Mouse (Mus musculus) neural tube, embryonic 15.5 days (tissue): ENCODE data around the gene Pdcd1lg2. TPM values are rescaled to one million over a fixed set of nuclear protein-coding genes. Genes with fewer than 3 reads are reported as not detected.
"Not testable (repeated sequence)": the region's sequence is repeated elsewhere in the genome, so short reads cannot be mapped to it uniquely, and the experiment has no call there.

Experiments used
- ATAC-seq: fragments of 200-750 bp; cut with Nextera tagmentation; 2 replicates; pipeline ENCODE4 v1.8.0; 2017; ENCODE audit warnings: mild to moderate bottlenecking, moderate TSS enrichment, moderate library complexity; ENCODE audit not compliant: low FRiP score
- H3K27ac ChIP-seq: fragments of 300-500 bp; sonication (generic); replicated peaks from 2 replicates; pipeline ENCODE4 v1.5.1; 2015; ENCODE audit warnings: mild to moderate bottlenecking, inconsistent platforms
- H3K27me3 ChIP-seq: fragments of 300-500 bp; sonication (generic); replicated peaks from 2 replicates; pipeline ENCODE4 v1.6.1; 2015; ENCODE audit warnings: inconsistent platforms
- H3K36me3 ChIP-seq: fragments of 300-500 bp; sonication (generic); 2 replicates; pipeline ENCODE4 v1.6.1; 2015; ENCODE audit warnings: inconsistent platforms
- H3K4me1 ChIP-seq: fragments of 300-500 bp; sonication (generic); 2 replicates; pipeline ENCODE4 v1.6.1; 2015; ENCODE audit warnings: inconsistent platforms
- H3K4me2 ChIP-seq: fragments of 300-500 bp; sonication (generic); 2 replicates; pipeline ENCODE4 v1.6.1; 2015; ENCODE audit warnings: inconsistent platforms, mild to moderate bottlenecking, moderate library complexity
- H3K4me3 ChIP-seq: fragments of 300-500 bp; sonication (generic); replicated peaks from 2 replicates; pipeline ENCODE4 v1.5.1; 2015; ENCODE audit warnings: mild to moderate bottlenecking, inconsistent platforms
- H3K9ac ChIP-seq: fragments of 300-500 bp; sonication (generic); replicated peaks from 2 replicates; pipeline ENCODE4 v1.6.1; 2015; ENCODE audit warnings: mild to moderate bottlenecking, inconsistent platforms
- H3K9me3 ChIP-seq: fragments of 300-500 bp; sonication (generic); replicated peaks from 2 replicates; pipeline ENCODE4 v1.6.1; 2016; ENCODE audit warnings: inconsistent platforms
- WGBS: fragments of 180-500 bp; shearing (Covaris S2); methylation state at CpG from one replicate; pipeline ENCODE4 v1.1.7; 2015; ENCODE audit warnings: mixed read lengths; 5-methylcytosine and 5-hydroxymethylcytosine counted together
- polyA plus RNA-seq: library from polyadenylated mRNA; unstranded; fragments of >200 nt; fragmentation: Nextera tagmentation; extraction: Ambion mirVana; gene quantifications from 2 replicates; pipeline ENCODE4 v1.2.1, GENCODE M21; 2015

Pdcd1lg2 gene
- polyA plus RNA-seq, 1 experiment from 2014 or later = 0.09 TPM

GRCm38 (mm10) chr19:29406042-29407017 lies 4.4 kb upstream of the Pdcd1lg2 start:
- WGBS = 89% methylated on average over 18 of the region's 18 CpGs
- ATAC-seq = no peak
- Histone ChIP-seq H3K9ac (no peak overlapping the region), H3K4me3 (no peak overlapping the region), H3K9me3 (no peaks in the 10 kb centered on the region), H3K36me3 (no peaks in the 10 kb centered on the region), H3K27me3 (no peaks in the 10 kb centered on the region), H3K27ac (no peak overlapping the region), H3K4me1 (peaks cover 6% of the 10 kb centered on the region; the same call in 1 of the 2 replicates), H3K4me2 (no peak overlapping the region)

DNA sequence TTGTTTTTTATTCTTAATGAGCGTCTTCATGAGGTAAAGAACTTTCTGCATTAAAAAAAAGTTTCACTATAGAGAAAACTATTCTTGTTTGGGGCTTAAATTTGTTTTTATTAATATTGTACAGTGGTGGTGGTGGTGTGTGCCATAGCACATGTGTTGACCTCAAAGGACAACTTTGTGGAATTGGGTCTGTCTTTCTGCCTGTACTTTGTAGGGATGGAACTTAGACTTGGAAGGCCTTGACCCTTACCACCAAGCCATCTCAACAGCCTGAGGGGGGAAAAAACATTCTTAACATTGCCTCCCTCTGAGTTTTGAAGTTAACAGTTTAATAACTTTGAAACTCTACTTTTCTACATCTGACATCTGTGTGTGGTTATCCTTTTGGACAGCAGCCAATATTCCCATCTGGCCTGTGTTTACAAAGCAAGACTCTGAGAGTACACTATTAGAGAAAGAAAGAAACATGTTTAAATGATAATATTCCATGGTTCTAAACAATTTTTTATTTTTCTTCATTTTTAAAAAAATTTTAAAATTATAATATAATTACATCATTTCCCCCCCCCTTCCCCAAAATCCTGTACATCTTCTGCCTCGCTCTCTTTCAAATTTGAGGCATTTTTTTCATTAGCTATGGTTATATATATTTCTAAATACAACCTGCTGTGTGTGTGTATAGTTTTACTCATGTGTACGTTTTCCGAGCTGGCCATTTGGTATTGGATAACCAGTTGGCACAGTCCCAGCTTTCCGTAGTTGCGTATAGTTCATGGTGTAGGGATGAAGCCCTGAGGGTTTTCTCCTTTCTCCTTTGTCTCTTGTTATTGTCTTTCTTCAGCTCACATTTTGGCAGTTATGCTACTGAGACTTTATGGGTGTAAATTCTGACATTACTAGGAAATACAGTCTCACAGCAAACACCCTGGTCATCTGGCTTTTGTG lies 2.0 kb downstream of the Pdcd1lg2 start:
- H3K4me3 ChIP-seq = no peak overlapping the region
- no peak overlapping the region for H3K27ac ChIP-seq
- 62% methylated on average over 6 of the region's 6 CpGs for WGBS
- no peak for ATAC-seq
- no peaks in the 10 kb centered on the region for H3K27me3 ChIP-seq
- H3K4me2 ChIP-seq = no peak overlapping the region
- no peaks in the 10 kb centered on the region for H3K4me1 ChIP-seq
- H3K36me3 ChIP-seq = no peaks in the 10 kb centered on the region
- no peaks in the 10 kb centered on the region for H3K9me3 ChIP-seq
- no peak overlapping the region for H3K9ac ChIP-seq

- Histone ChIP-seq H3K27ac (no peak overlapping the region), H3K27me3 (no peaks in the 10 kb centered on the region), H3K4me3 (no peak overlapping the region), H3K9me3 (no peaks in the 10 kb centered on the region), H3K36me3 (no peaks in the 10 kb centered on the region), H3K4me2 (no peak overlapping the region), H3K9ac (no peak overlapping the region), H3K4me1 (no peaks in the 10 kb centered on the region)
- ATAC-seq = no peak
- WGBS = 82% methylated on average over 3 of the region's 3 CpGs
Measured at GRCm38 (mm10) chr19:29414513-29414912, 3.8 kb downstream of the Pdcd1lg2 start.

- not testable (repeated sequence) for H3K9ac ChIP-seq, H3K4me2 ChIP-seq, ATAC-seq, H3K4me1 ChIP-seq, H3K36me3 ChIP-seq, H3K27ac ChIP-seq, H3K9me3 ChIP-seq, H3K27me3 ChIP-seq, H3K4me3 ChIP-seq
Measured at GRCm38 (mm10) chr19:29414917-29415316, 4.2 kb downstream of the Pdcd1lg2 start.

DNA sequence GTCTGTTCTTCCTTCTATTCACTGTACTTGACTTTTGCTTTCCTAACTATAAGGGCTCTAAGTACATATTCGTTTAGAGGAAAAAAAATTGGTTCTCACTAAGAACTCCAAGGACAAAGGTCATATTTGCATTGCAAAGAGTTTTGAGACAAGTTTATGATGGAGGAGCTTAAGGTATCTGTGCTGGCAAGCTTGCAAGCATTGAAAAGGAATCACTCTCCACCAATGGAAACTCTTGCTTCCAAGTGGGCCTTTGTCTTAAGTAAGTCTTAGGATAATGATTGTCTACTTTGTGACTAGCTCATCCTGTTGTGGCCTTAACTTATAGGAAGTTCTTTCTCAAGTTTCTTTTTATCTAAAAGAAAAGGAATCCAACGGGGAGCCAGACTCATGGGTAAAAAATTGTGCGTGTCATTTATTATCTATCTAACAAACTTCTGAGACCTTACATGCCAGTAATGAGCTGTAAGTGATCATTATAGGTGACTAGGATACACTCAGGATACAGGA lies 5.7 kb downstream of the Pdcd1lg2 start:
- H3K9ac ChIP-seq = no peak overlapping the region
- no peak overlapping the region for H3K4me2 ChIP-seq
- WGBS = 80% methylated on average over 3 of the region's 3 CpGs
- H3K27ac ChIP-seq = no peak overlapping the region
- no peak overlapping the region for H3K4me3 ChIP-seq
- no peaks in the 10 kb centered on the region for H3K36me3 ChIP-seq
- ATAC-seq = no peak
- H3K4me1 ChIP-seq = no peaks in the 10 kb centered on the region
- H3K27me3 ChIP-seq = no peaks in the 10 kb centered on the region
- no peaks in the 10 kb centered on the region for H3K9me3 ChIP-seq

- Histone ChIP-seq H3K4me3 (no peak overlapping the region), H3K9me3 (no peaks in the 10 kb centered on the region), H3K27me3 (no peaks in the 10 kb centered on the region), H3K36me3 (no peaks in the 10 kb centered on the region), H3K4me1 (no peaks in the 10 kb centered on the region), H3K4me2 (no peak overlapping the region), H3K27ac (no peak overlapping the region), H3K9ac (no peak overlapping the region)
- no peak for ATAC-seq
- WGBS = 81% methylated on average over 2 of the region's 2 CpGs
Measured at GRCm38 (mm10) chr19:29417188-29417587, 6.5 kb downstream of the Pdcd1lg2 start.

- Histone ChIP-seq H3K27me3 (no peaks in the 10 kb centered on the region), H3K27ac (no peak overlapping the region), H3K9ac (no peak overlapping the region), H3K36me3 (no peaks in the 10 kb centered on the region), H3K4me1 (no peaks in the 10 kb centered on the region), H3K9me3 (no peaks in the 10 kb centered on the region), H3K4me3 (no peak overlapping the region), H3K4me2 (no peak overlapping the region)
- WGBS = 72% methylated on average over 2 of the region's 2 CpGs
- no peak for ATAC-seq
Measured at GRCm38 (mm10) chr19:29417894-29418293, 7.2 kb downstream of the Pdcd1lg2 start.

- H3K36me3 ChIP-seq = no peaks in the 10 kb centered on the region
- WGBS = 38% methylated on average over 9 of the region's 9 CpGs
- H3K4me2 ChIP-seq = no peak overlapping the region
- no peak overlapping the region for H3K9ac ChIP-seq
- no peaks in the 10 kb centered on the region for H3K9me3 ChIP-seq
- H3K4me3 ChIP-seq = no peak overlapping the region
- no peaks in the 10 kb centered on the region for H3K27me3 ChIP-seq
- no peaks in the 10 kb centered on the region for H3K4me1 ChIP-seq
- no peak for ATAC-seq
- no peak overlapping the region for H3K27ac ChIP-seq
Measured at GRCm38 (mm10) chr19:29418661-29419115, 8.0 kb downstream of the Pdcd1lg2 start.

- Histone ChIP-seq H3K9ac (no peak overlapping the region), H3K36me3 (no peaks in the 10 kb centered on the region), H3K4me3 (no peak overlapping the region), H3K9me3 (no peaks in the 10 kb centered on the region), H3K27me3 (no peaks in the 10 kb centered on the region), H3K27ac (no peak overlapping the region), H3K4me2 (no peak overlapping the region), H3K4me1 (no peaks in the 10 kb centered on the region)
- 76% methylated on average over 3 of the region's 3 CpGs for WGBS
- ATAC-seq = no peak
Measured at GRCm38 (mm10) chr19:29419506-29419905, 8.8 kb downstream of the Pdcd1lg2 start.

GRCm38 (mm10) chr19:29419946-29420345 lies 9.2 kb downstream of the Pdcd1lg2 start:
- Histone ChIP-seq H3K27ac (no peak overlapping the region), H3K36me3 (no peaks in the 10 kb centered on the region), H3K4me2 (no peak overlapping the region), H3K9me3 (no peaks in the 10 kb centered on the region), H3K4me1 (no peaks in the 10 kb centered on the region), H3K4me3 (no peak overlapping the region), H3K27me3 (no peaks in the 10 kb centered on the region), H3K9ac (no peak overlapping the region)
- no peak for ATAC-seq

- ATAC-seq = no peak
- no peaks in the 10 kb centered on the region for H3K4me1 ChIP-seq
- no peak overlapping the region for H3K4me3 ChIP-seq
- H3K9ac ChIP-seq = no peak overlapping the region
- no peak overlapping the region for H3K4me2 ChIP-seq
- H3K36me3 ChIP-seq = no peaks in the 10 kb centered on the region
- H3K9me3 ChIP-seq = no peaks in the 10 kb centered on the region
- H3K27ac ChIP-seq = no peak overlapping the region
- 84% methylated on average over 8 of the region's 8 CpGs for WGBS
- H3K27me3 ChIP-seq = no peaks in the 10 kb centered on the region
Measured at GRCm38 (mm10) chr19:29420397-29420796, 9.7 kb downstream of the Pdcd1lg2 start.
